Mouse (Mus musculus) hindbrain, postnatal 0 days (tissue): ENCODE measurements around the gene E2f1. TPM values are rescaled to one million over a fixed set of nuclear protein-coding genes. Genes with fewer than 3 reads are reported as not detected.

ENCODE experiments used
- ATAC-seq: fragments of 200-750 bp; cut with Nextera tagmentation; 2 replicates; pipeline ENCODE4 v1.8.0; 2017; ENCODE audit warnings: mild to moderate bottlenecking, moderate TSS enrichment, moderate library complexity
- DNase-seq: peaks from one replicate; pipeline ENCODE4 v3.0.0-alpha.2; 2015; ENCODE audit warnings: low spot score
- H3K27ac ChIP-seq: fragments of 300-500 bp; sonication (generic); 2 replicates; pipeline ENCODE4 v1.5.1; 2014; ENCODE audit warnings: mild to moderate bottlenecking
- H3K27me3 ChIP-seq: fragments of 300-500 bp; sonication (generic); 2 replicates; pipeline ENCODE4 v1.6.1; 2014; ENCODE audit warnings: low read length, mixed read lengths; ENCODE audit not compliant: insufficient read depth
- H3K36me3 ChIP-seq: fragments of 300-500 bp; sonication (generic); 2 replicates; pipeline ENCODE4 v1.6.1; 2014; ENCODE audit warnings: low read length, mixed read lengths; ENCODE audit not compliant: insufficient read depth
- H3K4me1 ChIP-seq: fragments of 300-500 bp; sonication (generic); 2 replicates; pipeline ENCODE4 v1.6.1; 2014; ENCODE audit warnings: antibody characterized with exemption, low read length, mixed read lengths; ENCODE audit not compliant: insufficient read depth
- H3K4me2 ChIP-seq: fragments of 300-500 bp; sonication (generic); 2 replicates; pipeline ENCODE4 v1.6.1; 2014; ENCODE audit warnings: low read depth, mild to moderate bottlenecking, low read length, moderate library complexity, mixed read lengths
- H3K4me3 ChIP-seq: fragments of 300-500 bp; sonication (generic); 2 replicates; pipeline ENCODE4 v1.5.1; 2014; ENCODE audit warnings: low read length
- H3K9ac ChIP-seq: fragments of 300-500 bp; sonication (generic); replicated peaks from 2 replicates; pipeline ENCODE4 v1.6.1; 2014; ENCODE audit warnings: mild to moderate bottlenecking, low read length, moderate library complexity, mixed read lengths
- H3K9me3 ChIP-seq: fragments of 300-500 bp; sonication (generic); 2 replicates; pipeline ENCODE4 v1.6.1; 2016; ENCODE audit warnings: low read length, mixed read lengths
- CTCF ChIP-seq: IDR thresholded peaks from 2 replicates; pipeline ENCODE4 v1.5.1; 2016; ENCODE audit warnings: antibody characterized with exemption, control low read depth, low read depth
- WGBS: fragments of 180-500 bp; shearing (Covaris S2); extraction: QIAGEN DNeasy Blood & Tissue Kit; methylation state at CpG from one replicate; pipeline ENCODE4 v1.1.7; 2014; 5-methylcytosine and 5-hydroxymethylcytosine counted together
- polyA plus RNA-seq: library from polyadenylated mRNA; unstranded; fragments of >200 nt; fragmentation: Nextera tagmentation; extraction: Ambion mirVana; gene quantifications from 2 replicates; pipeline ENCODE4 v1.2.1, GENCODE M21; 2015
- total RNA-seq: library from RNA; depleted of rRNA; stranded (reverse); fragments of >200 nt; gene quantifications from 2 replicates; pipeline ENCODE4 v1.2.3, GENCODE M21; 2014

Gene E2f1
- total and polyA plus RNA-seq, 2 experiments from 2014 or later, result 6.7 to 8.4 TPM

DNA sequence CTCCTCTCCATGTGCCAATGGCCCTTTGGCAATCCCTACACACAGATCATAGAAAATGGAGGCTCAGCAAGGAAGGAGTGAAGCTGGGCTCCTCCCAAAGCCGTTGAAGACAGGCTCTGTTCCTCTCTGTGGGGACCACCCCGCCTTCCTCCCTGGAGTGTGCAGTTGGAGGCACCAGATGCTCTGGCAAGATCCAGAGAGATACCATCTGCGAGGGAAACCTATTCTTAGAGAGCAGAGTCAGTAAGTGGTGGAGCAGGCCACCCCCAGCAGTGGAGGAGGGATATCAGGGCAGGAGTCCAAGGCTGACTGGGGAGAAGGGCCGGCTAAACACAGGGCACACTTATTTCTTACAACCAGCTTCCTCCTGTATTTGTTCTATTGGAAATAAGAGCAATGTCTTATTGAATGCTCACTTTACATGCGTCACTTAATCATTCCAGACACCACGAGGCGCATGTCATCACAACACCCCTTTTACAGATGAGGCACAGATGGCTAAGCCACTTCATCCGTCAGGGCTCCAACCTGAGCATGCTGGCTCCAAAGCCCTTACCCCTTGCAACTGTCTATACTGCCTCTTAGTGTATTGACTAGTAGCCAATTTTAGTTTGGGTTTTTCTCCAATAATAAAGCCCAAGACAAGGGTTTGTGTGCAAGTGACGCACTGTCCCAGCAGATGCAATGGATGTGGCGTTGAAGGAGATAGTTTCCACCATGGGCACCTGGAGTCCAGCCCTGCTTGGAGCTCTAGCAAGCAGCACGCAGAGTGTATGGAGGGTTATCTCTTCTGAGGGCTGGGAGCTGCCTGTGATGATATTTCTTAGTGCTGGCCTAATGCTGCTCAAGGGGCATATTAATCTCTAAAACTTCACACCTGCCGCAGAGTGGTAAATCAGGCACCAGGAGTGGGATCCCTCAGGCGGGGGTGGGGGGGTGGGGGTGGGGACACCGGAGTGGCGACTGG is 14.5 kb upstream of the E2f1 start:
- no peak overlapping the region for H3K4me3 ChIP-seq
- peak overlapping the region; percentile 45 for H3K27ac ChIP-seq
- H3K9me3 ChIP-seq, result no peaks in the 10 kb centered on the region
- no peaks in the 10 kb centered on the region for H3K27me3 ChIP-seq
- TF ChIP-seq CTCF, result no peak
- H3K4me1 ChIP-seq, result peaks cover 13% of the 10 kb centered on the region; the same call in 1 of the 2 replicates
- peak; percentile 80 for ATAC-seq
- 34% methylated on average over 15 of the region's 15 CpGs for WGBS
- peaks cover 6% of the 10 kb centered on the region; the same call in 1 of the 2 replicates for H3K36me3 ChIP-seq
- H3K9ac ChIP-seq, result no peak overlapping the region
- peak overlapping the region; percentile 18 for H3K4me2 ChIP-seq
- peak; percentile 80 for DNase-seq

DNA sequence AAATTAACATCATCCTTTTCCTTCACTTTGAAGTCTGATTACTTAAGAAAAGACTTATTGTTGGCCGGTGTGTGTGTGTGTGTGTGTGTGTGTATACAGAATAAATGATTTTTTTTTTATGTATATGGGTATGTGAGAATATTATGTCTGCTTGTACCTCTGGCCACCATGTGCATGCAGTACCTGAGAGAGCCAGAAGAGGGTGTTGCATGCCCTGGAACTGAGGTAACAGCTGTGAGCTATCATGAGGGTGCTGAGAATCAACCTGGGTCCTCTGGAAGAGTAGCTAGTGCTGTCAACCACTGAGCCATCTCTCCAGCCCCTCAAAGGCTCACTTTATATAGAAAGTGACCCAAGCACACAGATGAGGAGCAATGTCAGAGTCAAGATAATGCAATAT is 11.7 kb upstream of the E2f1 start:
- WGBS, result 97% methylated on average over 1 of the region's 1 CpGs

DNA sequence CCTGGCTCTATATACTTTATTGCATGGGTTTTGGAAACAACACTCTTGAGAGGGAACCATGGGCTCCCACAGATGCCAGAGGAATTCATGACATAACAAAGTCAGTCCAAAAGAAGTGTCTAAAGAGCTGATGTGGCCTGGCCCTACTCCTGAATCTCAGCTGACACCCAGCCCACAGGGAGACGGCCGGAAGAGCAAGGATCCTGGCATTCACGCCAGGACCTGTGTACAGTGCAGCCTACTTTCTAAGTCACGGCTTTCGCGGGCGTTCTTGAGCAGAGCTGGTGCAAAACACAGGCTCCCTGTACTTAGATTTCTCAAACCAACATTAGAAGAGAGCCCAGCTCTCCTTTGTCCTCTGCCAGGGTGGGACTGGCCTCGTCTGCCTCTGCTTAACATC is 10.9 kb upstream of the E2f1 start:
- Histone ChIP-seq H3K4me3 (no peak overlapping the region), H3K4me1 (peaks cover 16% of the 10 kb centered on the region; the same call in 1 of the 2 replicates), H3K27ac (0 out of 2 replicates have a peak overlapping the region, but pooled peaks have one; percentile 22), H3K4me2 (no peak overlapping the region), H3K27me3 (no peaks in the 10 kb centered on the region), H3K9me3 (no peaks in the 10 kb centered on the region), H3K9ac (no peak overlapping the region), H3K36me3 (no peaks in the 10 kb centered on the region)
- ATAC-seq (0 out of 2 replicates have a peak, but pooled peaks have one; percentile 19), DNase-seq (peak; percentile 41)
- TF ChIP-seq CTCF, result no peak
- 47% methylated on average over 8 of the region's 8 CpGs for WGBS

More for the DNA sequence above, 11.7 kb upstream of the E2f1 start:
- H3K4me2 ChIP-seq, result no peak overlapping the region
- no peak overlapping the region for H3K9ac ChIP-seq
- H3K36me3 ChIP-seq, result no peaks in the 10 kb centered on the region
- DNase-seq (no peak), ATAC-seq (no peak)
- H3K9me3 ChIP-seq, result no peaks in the 10 kb centered on the region
- no peaks in the 10 kb centered on the region for H3K27me3 ChIP-seq
- peak; percentile 36; the same call in 1 of the 2 replicates for TF ChIP-seq CTCF
- H3K27ac ChIP-seq, result no peak overlapping the region
- peaks cover 16% of the 10 kb centered on the region; the same call in 1 of the 2 replicates for H3K4me1 ChIP-seq
- no peak overlapping the region for H3K4me3 ChIP-seq

GRCm38 (mm10) chr2:154577744-154578067 is 8.0 kb upstream of the E2f1 start:
- no peaks in the 10 kb centered on the region for H3K27me3 ChIP-seq
- 51% methylated on average over 6 of the region's 6 CpGs for WGBS
- TF ChIP-seq CTCF, result no peak
- peaks cover 3% of the 10 kb centered on the region; the same call in 1 of the 2 replicates for H3K4me1 ChIP-seq
- no peak overlapping the region for H3K4me2 ChIP-seq
- no peak overlapping the region for H3K27ac ChIP-seq
- no peak for DNase-seq
- no peaks in the 10 kb centered on the region for H3K9me3 ChIP-seq
- H3K9ac ChIP-seq, result no peak overlapping the region
- no peak overlapping the region for H3K4me3 ChIP-seq
- H3K36me3 ChIP-seq, result no peaks in the 10 kb centered on the region
- ATAC-seq, result no peak

GRCm38 (mm10) chr2:154576876-154577743 is 7.4 kb upstream of the E2f1 start:
- Histone ChIP-seq H3K27ac (no peak overlapping the region), H3K27me3 (no peaks in the 10 kb centered on the region), H3K9me3 (no peaks in the 10 kb centered on the region), H3K4me2 (no peak overlapping the region), H3K9ac (no peak overlapping the region; the same call in 1 of the 2 replicates), H3K36me3 (no peaks in the 10 kb centered on the region), H3K4me3 (no peak overlapping the region), H3K4me1 (peaks cover 3% of the 10 kb centered on the region; the same call in 1 of the 2 replicates)
- no peak for TF ChIP-seq CTCF
- ATAC-seq (no peak), DNase-seq (no peak)
- 23% methylated on average over 12 of the region's 12 CpGs for WGBS

DNA sequence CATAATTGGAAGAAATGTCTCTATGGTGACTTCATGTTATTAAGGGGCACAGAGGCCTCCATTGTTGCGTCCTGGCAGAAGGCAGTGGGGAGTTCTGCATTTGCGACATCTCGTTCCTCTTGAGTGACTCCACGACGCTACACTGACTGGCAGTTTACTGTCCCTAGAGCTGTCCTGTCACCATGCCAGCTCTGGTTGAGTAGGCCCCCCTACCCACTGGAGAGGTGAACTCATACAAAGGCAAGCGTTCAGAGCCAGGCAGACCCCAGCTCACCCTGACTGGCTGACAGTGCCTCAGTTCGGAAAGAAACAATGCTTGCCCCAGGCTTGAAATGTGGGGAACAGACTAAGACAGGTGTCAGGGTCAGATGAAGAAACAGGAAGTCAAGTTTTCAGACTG is 4.6 kb upstream of the E2f1 start:
- Histone ChIP-seq H3K4me3 (no peak overlapping the region), H3K27me3 (no peaks in the 10 kb centered on the region), H3K4me1 (peaks cover 3% of the 10 kb centered on the region; the same call in 1 of the 2 replicates), H3K27ac (no peak overlapping the region), H3K9me3 (no peaks in the 10 kb centered on the region), H3K4me2 (no peak overlapping the region), H3K36me3 (no peaks in the 10 kb centered on the region), H3K9ac (no peak overlapping the region)
- no peak for TF ChIP-seq CTCF
- DNase-seq, result peak; percentile 59
- WGBS, result 23% methylated on average over 7 of the region's 7 CpGs
- no peak for ATAC-seq
